Mouse (Mus musculus): ENCODE data around the gene H2-M2. TPM values are rescaled to one million over a fixed set of nuclear protein-coding genes. Genes with fewer than 3 reads are reported as not detected.
"Not testable (repeated sequence)": the region's sequence is repeated elsewhere in the genome, so short reads cannot be mapped to it uniquely, and the experiment has no call there.

H2-M2 gene
- under 1 TPM in 2 of 3 experiments, not detected in 1; 0.38 to 0.47 TPM for polyA plus RNA-seq (2017; shearing (Covaris generic))

- no peak for ATAC-seq
These were observed at the start of gene H2-M2 for GRCm38 (mm10) chr17:37483452-37483851. Gene H2-M2 (minus strand): TSS chr17:37483552.

GRCm38 (mm10) chr17:37525427-37525826 lies 42.1 kb upstream of the H2-M2 start:
- ATAC-seq = not testable (repeated sequence)

DNA sequence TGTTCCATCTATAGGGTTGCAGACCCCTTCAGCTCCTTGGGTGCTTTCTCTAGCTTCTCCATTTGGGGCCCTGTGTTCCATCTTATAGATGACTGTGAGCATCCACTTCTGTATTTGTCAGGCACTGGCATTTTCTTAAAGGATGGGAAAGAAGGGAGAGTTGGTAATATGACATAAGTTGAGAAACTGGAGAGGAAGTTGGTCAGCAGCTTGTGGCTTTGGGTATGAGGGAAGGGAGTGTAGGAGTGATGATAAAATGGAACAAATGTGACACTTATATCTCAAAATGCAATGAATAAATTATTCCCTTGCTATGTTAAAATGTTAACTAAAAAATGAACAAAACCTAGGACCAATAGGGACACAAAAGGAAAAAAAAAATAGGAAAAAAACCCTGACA lies 41.3 kb upstream of the H2-M2 start:
- not testable (repeated sequence) for ATAC-seq

DNA sequence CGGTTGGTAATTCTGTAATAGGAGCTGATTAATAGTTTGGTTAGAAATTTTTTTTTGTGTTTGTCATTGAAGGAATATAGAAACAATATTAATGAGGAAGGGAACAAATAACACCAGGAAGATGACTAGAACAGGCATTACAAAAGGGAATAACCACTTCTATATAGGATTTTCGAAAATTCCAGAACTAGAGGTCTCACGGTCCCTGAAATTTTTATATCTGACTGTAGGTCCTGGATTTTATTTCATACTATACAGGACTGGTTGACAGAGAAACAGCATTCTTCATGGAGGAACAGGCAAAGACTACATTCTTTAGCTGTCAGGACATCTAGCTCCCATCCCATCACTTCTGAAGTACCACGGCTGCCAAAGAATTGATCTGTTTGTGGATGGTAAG lies 24.4 kb upstream of the H2-M2 start, which contains the start of gene Olfr111:
TSS of gene Olfr111 (plus strand) at position 301 of the 400 bp plus-strand sequence.
- no peak for ATAC-seq

- no peak for ATAC-seq
These were observed 8.7 kb upstream of the H2-M2 start, which contains the start of gene Olfr110 for GRCm38 (mm10) chr17:37491930-37492518. Gene Olfr110 (plus strand): TSS chr17:37492468.

DNA sequence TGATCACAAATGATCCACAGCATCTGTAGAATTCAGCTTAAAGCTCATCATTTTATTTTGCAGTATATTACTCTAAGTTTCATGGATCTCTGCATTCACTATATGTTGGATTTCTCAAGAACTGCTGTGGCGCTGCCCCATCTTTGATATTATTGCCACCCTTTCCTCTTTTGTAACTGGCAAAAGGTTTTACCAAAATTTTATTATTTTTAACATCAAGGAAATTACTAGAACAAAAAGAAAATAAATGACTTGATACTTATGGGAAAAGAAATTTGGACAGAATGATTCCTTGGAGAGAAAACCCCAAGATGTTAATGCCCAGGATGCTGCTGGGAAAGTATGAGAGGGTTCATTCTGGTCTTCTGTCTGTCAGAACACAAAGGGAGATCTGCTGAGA lies 24.7 kb downstream of the H2-M2 start, which contains the start of gene Olfr109:
TSS of gene Olfr109 (plus strand) at position 301 of the 400 bp plus-strand sequence.
- ATAC-seq = no peak

- no peak for ATAC-seq
These were observed 38.2 kb downstream of the H2-M2 start, which contains the start of gene Olfr108 for GRCm38 (mm10) chr17:37445180-37445579. Gene Olfr108 (plus strand): TSS chr17:37445480.

Other genes with a start within 250 kb of the H2-M2 start
- not detected for gene Olfr97, start 246.2 kb downstream of the H2-M2 start, polyA plus RNA-seq (2017; shearing (Covaris generic))
- gene Olfr98, start 219.8 kb downstream of the H2-M2 start, polyA plus RNA-seq (2017; shearing (Covaris generic)) = 1 to 10 TPM in 1 of 3 experiments, under 1 TPM in 2; 0.78 to 5.2 (median 0.99) TPM
- gene H2-M3, start 213.3 kb downstream of the H2-M2 start, polyA plus RNA-seq (2017; shearing (Covaris generic)) = 100 to 1,000 TPM; 125 to 156 (median 125) TPM
- gene Olfr99, start 200.1 kb downstream of the H2-M2 start, polyA plus RNA-seq (2017; shearing (Covaris generic)) = 1 to 10 TPM; 2.7 to 7.2 (median 5.0) TPM
- gene Olfr101, start 179.2 kb downstream of the H2-M2 start, polyA plus RNA-seq (2017; shearing (Covaris generic)) = under 1 TPM in 2 of 3 experiments, not detected in 1; 0.13 to 0.45 TPM
- gene Olfr102, start 166.5 kb downstream of the H2-M2 start, polyA plus RNA-seq (2017; shearing (Covaris generic)) = under 1 TPM in 2 of 3 experiments, not detected in 1; 0.13 to 0.20 TPM
- not detected for gene Olfr103, start 143.9 kb downstream of the H2-M2 start, polyA plus RNA-seq (2017; shearing (Covaris generic))
- gene Olfr104-ps, start 124.0 kb downstream of the H2-M2 start, polyA plus RNA-seq (2017; shearing (Covaris generic)) = not detected
- not detected for gene Olfr105-ps, start 104.5 kb downstream of the H2-M2 start, polyA plus RNA-seq (2017; shearing (Covaris generic))
- gene Olfr106-ps, start 93.2 kb downstream of the H2-M2 start, polyA plus RNA-seq (2017; shearing (Covaris generic)) = not detected
- under 1 TPM in 1 of 3 experiments, not detected in 2; 0.17 TPM for gene Olfr107, start 84.3 kb downstream of the H2-M2 start, polyA plus RNA-seq (2017; shearing (Covaris generic))
- not detected for gene Olfr108, start 38.1 kb downstream of the H2-M2 start, polyA plus RNA-seq (2017; shearing (Covaris generic))
- not detected for gene Olfr109, start 24.6 kb downstream of the H2-M2 start, polyA plus RNA-seq (2017; shearing (Covaris generic))
- gene Olfr110, start 8.9 kb upstream of the H2-M2 start, polyA plus RNA-seq (2017; shearing (Covaris generic)) = not detected
- not detected for gene Olfr111, start 24.5 kb upstream of the H2-M2 start, polyA plus RNA-seq (2017; shearing (Covaris generic))
- not detected for gene Olfr112, start 85.9 kb upstream of the H2-M2 start, polyA plus RNA-seq (2017; shearing (Covaris generic))
- not detected for gene Olfr113, start 94.1 kb upstream of the H2-M2 start, polyA plus RNA-seq (2017; shearing (Covaris generic))
- not detected for gene Olfr114, start 109.2 kb upstream of the H2-M2 start, polyA plus RNA-seq (2017; shearing (Covaris generic))
- not detected for gene Olfr115, start 143.6 kb upstream of the H2-M2 start, polyA plus RNA-seq (2017; shearing (Covaris generic))
- not detected for gene Olfr116, start 143.6 kb upstream of the H2-M2 start, polyA plus RNA-seq (2017; shearing (Covaris generic))
- gene Olfr117, start 180.2 kb upstream of the H2-M2 start, polyA plus RNA-seq (2017; shearing (Covaris generic)) = not detected
- gene Olfr118, start 183.4 kb upstream of the H2-M2 start, polyA plus RNA-seq (2017; shearing (Covaris generic)) = under 1 TPM in 1 of 3 experiments, not detected in 2; 0.60 TPM
- gene Olfr119, start 213.0 kb upstream of the H2-M2 start, polyA plus RNA-seq (2017; shearing (Covaris generic)) = not detected
- gene Olfr120, start 238.3 kb upstream of the H2-M2 start, polyA plus RNA-seq (2017; shearing (Covaris generic)) = not detected

Data from inflammation-experienced regulatory T-cells, adult 6 months (primary cell).